Mouse (Mus musculus) spleen, adult 2 months (tissue): ENCODE results near the gene Lclat1.

Experiments used
- CTCF ChIP-seq: fragments of 200-500 bp; IDR thresholded peaks from 2 replicates; pipeline ENCODE4 v1.5.1; 2011; ENCODE audit warnings: mild to moderate bottlenecking, inconsistent platforms; ENCODE audit not compliant: insufficient read depth, insufficient read length, insufficient replicate concordance; ENCODE audit errors: extremely low read depth
- POLR2A ChIP-seq: fragments of 200-500 bp; IDR thresholded peaks from 2 replicates; pipeline ENCODE4 v1.6.1; 2011; ENCODE audit warnings: low read depth, low read length, inconsistent platforms

DNA sequence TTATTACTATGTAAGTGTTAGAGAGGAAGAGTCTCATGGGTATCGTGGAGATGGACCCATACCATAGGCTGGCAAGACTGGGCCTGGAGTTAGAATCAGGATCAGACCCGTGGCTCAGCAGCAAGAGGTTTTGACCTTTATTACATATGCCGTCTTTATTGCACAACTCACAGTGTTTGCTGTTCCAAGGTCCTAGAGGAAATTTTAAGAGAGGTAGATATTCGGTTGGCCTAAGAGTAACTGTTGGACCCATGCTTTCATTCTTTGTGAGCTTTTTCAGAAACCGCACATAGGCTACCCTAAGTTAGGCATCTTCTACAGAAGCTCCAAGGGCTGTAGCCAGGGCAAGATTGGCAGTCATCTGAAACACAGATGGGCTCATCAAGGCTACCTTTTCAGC lies 79.1 kb downstream of the Lclat1 start:
- no peak for TF ChIP-seq POLR2A
- no peak for TF ChIP-seq CTCF
